Mouse (Mus musculus) intestine, embryonic 16.5 days (tissue): ENCODE results near the gene Rab3gap2. TPM values are rescaled to one million over a fixed set of nuclear protein-coding genes. Genes with fewer than 3 reads are reported as not detected.

Source experiments
- ATAC-seq: fragments of 200-750 bp; cut with Nextera tagmentation; 2 replicates; pipeline ENCODE4 v1.8.0; 2017; ENCODE audit warnings: moderate TSS enrichment, moderate library complexity
- H3K27ac ChIP-seq: fragments of 300-500 bp; sonication (generic); 2 replicates; pipeline ENCODE4 v1.5.1; 2014; ENCODE audit warnings: mild to moderate bottlenecking, low read length
- H3K27me3 ChIP-seq: fragments of 300-500 bp; sonication (generic); replicated peaks from 2 replicates; pipeline ENCODE4 v1.6.1; 2014; ENCODE audit warnings: low read length, control low read depth, mixed read lengths; ENCODE audit not compliant: control insufficient read depth, insufficient read depth
- H3K36me3 ChIP-seq: fragments of 300-500 bp; sonication (generic); 2 replicates; pipeline ENCODE4 v1.6.1; 2014; ENCODE audit warnings: low read length, control low read depth; ENCODE audit not compliant: control insufficient read depth, insufficient read depth
- H3K4me1 ChIP-seq: fragments of 300-500 bp; sonication (generic); 2 replicates; pipeline ENCODE4 v1.6.1; 2014; ENCODE audit warnings: low read length, control low read depth, mixed read lengths; ENCODE audit not compliant: control insufficient read depth, insufficient read depth
- H3K4me2 ChIP-seq: fragments of 300-500 bp; sonication (generic); 2 replicates; pipeline ENCODE4 v1.6.1; 2014; ENCODE audit warnings: low read depth, low read length, control low read depth
- H3K4me3 ChIP-seq: fragments of 300-500 bp; sonication (generic); 2 replicates; pipeline ENCODE4 v1.5.1; 2014; ENCODE audit warnings: mild to moderate bottlenecking, low read length
- H3K9ac ChIP-seq: fragments of 300-500 bp; sonication (generic); 2 replicates; pipeline ENCODE4 v1.6.1; 2014; ENCODE audit warnings: low read depth, low read length
- H3K9me3 ChIP-seq: fragments of 300-500 bp; sonication (generic); 2 replicates; pipeline ENCODE4 v1.6.1; 2016; ENCODE audit warnings: low read length, control low read depth; ENCODE audit not compliant: control insufficient read depth
- WGBS: fragments of 180-500 bp; shearing (Covaris S2); extraction: QIAGEN DNeasy Blood & Tissue Kit; methylation state at CpG from one replicate; pipeline ENCODE4 v1.1.7; 2014; 5-methylcytosine and 5-hydroxymethylcytosine counted together
- polyA plus RNA-seq: library from polyadenylated mRNA; unstranded; fragments of >200 nt; fragmentation: Nextera tagmentation; extraction: Ambion mirVana; gene quantifications from 2 replicates; pipeline ENCODE4 v1.2.1, GENCODE M21; 2015

The Rab3gap2 gene
- polyA plus RNA-seq, 1 experiment from 2014 or later: 25.4 TPM

- Histone ChIP-seq H3K36me3 (no peaks in the 10 kb centered on the region), H3K9ac (no peak overlapping the region), H3K9me3 (no peaks in the 10 kb centered on the region), H3K4me3 (no peak overlapping the region), H3K4me1 (no peaks in the 10 kb centered on the region), H3K27ac (no peak overlapping the region), H3K27me3 (no peaks in the 10 kb centered on the region), H3K4me2 (no peak overlapping the region)
- ATAC-seq: no peak
- 75% methylated on average over 3 of the region's 3 CpGs for WGBS
These were observed 7.6 kb upstream of the Rab3gap2 start for GRCm38 (mm10) chr1:185196323-185196722.

- no peaks in the 10 kb centered on the region for H3K36me3 ChIP-seq
- peaks cover 8% of the 10 kb centered on the region for H3K4me1 ChIP-seq
- H3K27ac ChIP-seq: no peak overlapping the region
- no peaks in the 10 kb centered on the region for H3K27me3 ChIP-seq
- no peak overlapping the region for H3K4me2 ChIP-seq
- no peaks in the 10 kb centered on the region for H3K9me3 ChIP-seq
- H3K9ac ChIP-seq: no peak overlapping the region
- WGBS: 67% methylated on average over 22 of the region's 22 CpGs
- no peak for ATAC-seq
- H3K4me3 ChIP-seq: no peak overlapping the region
These were observed 3.1 kb upstream of the Rab3gap2 start for GRCm38 (mm10) chr1:185200571-185201395.

GRCm38 (mm10) chr1:185201994-185202393 lies 1.9 kb upstream of the Rab3gap2 start:
- WGBS: 84% methylated on average over 2 of the region's 2 CpGs
- Histone ChIP-seq H3K27me3 (no peaks in the 10 kb centered on the region), H3K27ac (no peak overlapping the region), H3K36me3 (no peaks in the 10 kb centered on the region), H3K9me3 (no peaks in the 10 kb centered on the region), H3K4me2 (no peak overlapping the region), H3K4me1 (peaks cover 12% of the 10 kb centered on the region), H3K9ac (no peak overlapping the region), H3K4me3 (no peak overlapping the region)
- ATAC-seq: no peak

GRCm38 (mm10) chr1:185203196-185203908 lies 565 bp upstream of the Rab3gap2 start:
- peak overlapping the region; percentile 85 for H3K4me2 ChIP-seq
- ATAC-seq: peak; percentile 16

GRCm38 (mm10) chr1:185205090-185205489 lies 1.2 kb downstream of the Rab3gap2 start:
- Histone ChIP-seq H3K36me3 (no peaks in the 10 kb centered on the region), H3K27me3 (no peaks in the 10 kb centered on the region), H3K9me3 (no peaks in the 10 kb centered on the region), H3K4me1 (peaks cover 21% of the 10 kb centered on the region), H3K4me3 (peak overlapping the region; percentile 24), H3K27ac (no peak overlapping the region), H3K4me2 (peak overlapping the region; percentile 47), H3K9ac (peak overlapping the region; percentile 30)
- 70% methylated on average over 8 of the region's 8 CpGs for WGBS
- no peak for ATAC-seq

More at GRCm38 (mm10) chr1:185203196-185203908, 565 bp upstream of the Rab3gap2 start:
- Histone ChIP-seq H3K9me3 (no peaks in the 10 kb centered on the region), H3K9ac (peak overlapping the region; percentile 64), H3K27me3 (no peaks in the 10 kb centered on the region), H3K4me3 (peak overlapping the region; percentile 98), H3K36me3 (no peaks in the 10 kb centered on the region), H3K4me1 (peaks cover 12% of the 10 kb centered on the region), H3K27ac (peak overlapping the region; percentile 73)
- WGBS: 4% methylated on average over 23 of the region's 23 CpGs

- 87% methylated on average over 13 of the region's 13 CpGs for WGBS
- H3K9me3 ChIP-seq: no peaks in the 10 kb centered on the region
- H3K36me3 ChIP-seq: no peaks in the 10 kb centered on the region
- no peaks in the 10 kb centered on the region for H3K27me3 ChIP-seq
- ATAC-seq: no peak
- H3K27ac ChIP-seq: no peak overlapping the region
- no peak overlapping the region for H3K4me3 ChIP-seq
- peaks cover 21% of the 10 kb centered on the region for H3K4me1 ChIP-seq
- no peak overlapping the region for H3K9ac ChIP-seq
- H3K4me2 ChIP-seq: no peak overlapping the region
These were observed 4.1 kb downstream of the Rab3gap2 start for GRCm38 (mm10) chr1:185207851-185208595.

GRCm38 (mm10) chr1:185208766-185209165 lies 4.8 kb downstream of the Rab3gap2 start:
- ATAC-seq: no peak
- H3K4me2 ChIP-seq: no peak overlapping the region
- peaks cover 21% of the 10 kb centered on the region for H3K4me1 ChIP-seq
- H3K27me3 ChIP-seq: no peaks in the 10 kb centered on the region
- no peaks in the 10 kb centered on the region for H3K9me3 ChIP-seq
- H3K9ac ChIP-seq: no peak overlapping the region
- no peaks in the 10 kb centered on the region for H3K36me3 ChIP-seq
- H3K4me3 ChIP-seq: no peak overlapping the region
- H3K27ac ChIP-seq: no peak overlapping the region
- WGBS: 91% methylated on average over 8 of the region's 8 CpGs

GRCm38 (mm10) chr1:185209641-185210176 lies 5.8 kb downstream of the Rab3gap2 start:
- H3K36me3 ChIP-seq: no peaks in the 10 kb centered on the region; the same call in 1 of the 2 replicates
- H3K4me3 ChIP-seq: no peak overlapping the region
- no peak overlapping the region for H3K9ac ChIP-seq
- H3K9me3 ChIP-seq: no peaks in the 10 kb centered on the region
- peak overlapping the region; percentile 19; the same call in 1 of the 2 replicates for H3K27ac ChIP-seq
- 33% methylated on average over 8 of the region's 8 CpGs for WGBS
- H3K27me3 ChIP-seq: no peaks in the 10 kb centered on the region
- no peak overlapping the region for H3K4me2 ChIP-seq
- peak; percentile 78 for ATAC-seq
- peaks cover 21% of the 10 kb centered on the region for H3K4me1 ChIP-seq

- Histone ChIP-seq H3K36me3 (peaks cover 3% of the 10 kb centered on the region; the same call in 1 of the 2 replicates), H3K4me1 (peaks cover 10% of the 10 kb centered on the region), H3K9me3 (no peaks in the 10 kb centered on the region), H3K4me3 (no peak overlapping the region), H3K27me3 (no peaks in the 10 kb centered on the region), H3K9ac (no peak overlapping the region), H3K4me2 (no peak overlapping the region), H3K27ac (no peak overlapping the region; the same call in 1 of the 2 replicates)
- peak; percentile 74 for ATAC-seq
- 28% methylated on average over 5 of the region's 5 CpGs for WGBS
These were observed 12.4 kb downstream of the Rab3gap2 start for GRCm38 (mm10) chr1:185216360-185216759.
